Mouse (Mus musculus) brown adipose tissue, adult 24 weeks (tissue): Measurements from ENCODE around the gene Lamc1. TPM values are rescaled to one million over a fixed set of nuclear protein-coding genes. Genes with fewer than 3 reads are reported as not detected.
A peak's percentile ranks its signal among the peaks of the same experiment; 100 is the strongest.

Source experiments
- H3K27ac ChIP-seq: fragments of 200-500 bp; replicated peaks from 2 replicates; pipeline ENCODE4 v1.5.1; 2012; ENCODE audit warnings: low read depth, mild to moderate bottlenecking, low read length
- H3K4me1 ChIP-seq: fragments of 200-500 bp; 2 replicates; pipeline ENCODE4 v1.6.1; 2012; ENCODE audit warnings: low read length, mixed read lengths; ENCODE audit not compliant: control insufficient read depth, insufficient read depth, insufficient read length
- H3K4me3 ChIP-seq: fragments of 200-500 bp; 2 replicates; pipeline ENCODE4 v1.5.1; 2012; ENCODE audit warnings: low read depth, mild to moderate bottlenecking, low read length, moderate library complexity; ENCODE audit not compliant: insufficient read depth
- polyA plus RNA-seq: library from polyadenylated mRNA; stranded (reverse); fragments of >200 nt; gene quantifications from 2 replicates; pipeline ENCODE4 v1.2.4, GENCODE M21; 2012; ENCODE audit not compliant: missing spikeins, insufficient read depth, insufficient read length

Gene Lamc1
- 47.1 and 62.0 TPM in 2 replicates for polyA plus RNA-seq

- H3K4me1 ChIP-seq = peaks cover 7% of the 10 kb centered on the region
- peak within 1 kb of the TSS; percentile 98 for H3K27ac ChIP-seq
- peak within 1 kb of the TSS; percentile 77 for H3K4me3 ChIP-seq
These were observed at the start of gene Lamc1 for GRCm38 (mm10) chr1:153332444-153333295. Gene Lamc1 (minus strand): TSS chr1:153332786.

GRCm38 (mm10) chr1:153380746-153381282 is 48.2 kb upstream of the Lamc1 start:
- H3K4me3 ChIP-seq = no peak overlapping the region
- H3K27ac ChIP-seq = no peak overlapping the region
- no peaks in the 10 kb centered on the region for H3K4me1 ChIP-seq

GRCm38 (mm10) chr1:153379832-153380231 is 47.2 kb upstream of the Lamc1 start:
- no peak overlapping the region for H3K27ac ChIP-seq
- H3K4me1 ChIP-seq = no peaks in the 10 kb centered on the region
- no peak overlapping the region for H3K4me3 ChIP-seq

- no peak overlapping the region for H3K27ac ChIP-seq
- H3K4me3 ChIP-seq = no peak overlapping the region
- no peaks in the 10 kb centered on the region for H3K4me1 ChIP-seq
These were observed 46.0 kb upstream of the Lamc1 start for GRCm38 (mm10) chr1:153378587-153378986.

GRCm38 (mm10) chr1:153376446-153376845 is 43.9 kb upstream of the Lamc1 start:
- Histone ChIP-seq H3K27ac (no peak overlapping the region), H3K4me3 (no peak overlapping the region), H3K4me1 (no peaks in the 10 kb centered on the region)

- no peak overlapping the region for H3K4me3 ChIP-seq
- no peak overlapping the region for H3K27ac ChIP-seq
- peaks cover 3% of the 10 kb centered on the region; the same call in 1 of the 2 replicates for H3K4me1 ChIP-seq
These were observed 41.5 kb upstream of the Lamc1 start for GRCm38 (mm10) chr1:153374136-153374535.

GRCm38 (mm10) chr1:153371846-153372245 is 39.3 kb upstream of the Lamc1 start:
- H3K4me1 ChIP-seq = peaks cover 11% of the 10 kb centered on the region; the same call in 1 of the 2 replicates
- H3K27ac ChIP-seq = no peak overlapping the region
- H3K4me3 ChIP-seq = no peak overlapping the region

GRCm38 (mm10) chr1:153369011-153369410 is 36.4 kb upstream of the Lamc1 start:
- H3K4me3 ChIP-seq = no peak overlapping the region
- H3K4me1 ChIP-seq = peaks cover 12% of the 10 kb centered on the region; the same call in 1 of the 2 replicates
- H3K27ac ChIP-seq = no peak overlapping the region

GRCm38 (mm10) chr1:153367048-153367447 is 34.5 kb upstream of the Lamc1 start:
- Histone ChIP-seq H3K4me1 (peaks cover 12% of the 10 kb centered on the region; the same call in 1 of the 2 replicates), H3K27ac (no peak overlapping the region)

GRCm38 (mm10) chr1:153361926-153362325 is 29.3 kb upstream of the Lamc1 start:
- Histone ChIP-seq H3K4me1 (peaks cover 1% of the 10 kb centered on the region; the same call in 1 of the 2 replicates), H3K4me3 (no peak overlapping the region)

More at GRCm38 (mm10) chr1:153367048-153367447, 34.5 kb upstream of the Lamc1 start:
- H3K4me3 ChIP-seq = no peak overlapping the region

GRCm38 (mm10) chr1:153360556-153360955 is 28.0 kb upstream of the Lamc1 start:
- Histone ChIP-seq H3K4me3 (no peak overlapping the region), H3K27ac (no peak overlapping the region), H3K4me1 (peaks cover 6% of the 10 kb centered on the region; the same call in 1 of the 2 replicates)

More at GRCm38 (mm10) chr1:153361926-153362325, 29.3 kb upstream of the Lamc1 start:
- H3K27ac ChIP-seq = no peak overlapping the region

GRCm38 (mm10) chr1:153357218-153357617 is 24.6 kb upstream of the Lamc1 start:
- Histone ChIP-seq H3K4me3 (no peak overlapping the region), H3K27ac (no peak overlapping the region), H3K4me1 (peaks cover 12% of the 10 kb centered on the region; the same call in 1 of the 2 replicates)

GRCm38 (mm10) chr1:153354466-153354865 is 21.9 kb upstream of the Lamc1 start:
- Histone ChIP-seq H3K4me3 (no peak overlapping the region), H3K27ac (no peak overlapping the region), H3K4me1 (peaks cover 15% of the 10 kb centered on the region; the same call in 1 of the 2 replicates)

- peak overlapping the region; percentile 89 for H3K27ac ChIP-seq
- peaks cover 20% of the 10 kb centered on the region for H3K4me1 ChIP-seq
- peak overlapping the region; percentile 12; the same call in 1 of the 2 replicates for H3K4me3 ChIP-seq
These were observed 21.3 kb upstream of the Lamc1 start for GRCm38 (mm10) chr1:153353736-153354430.

- Histone ChIP-seq H3K27ac (peak overlapping the region; percentile 71), H3K4me1 (peaks cover 18% of the 10 kb centered on the region), H3K4me3 (no peak overlapping the region)
These were observed 18.4 kb upstream of the Lamc1 start for GRCm38 (mm10) chr1:153351034-153351433.
